Mouse (Mus musculus): ENCODE data around the gene Uso1. TPM values are rescaled to one million over a fixed set of nuclear protein-coding genes. Genes with fewer than 3 reads are reported as not detected.

Gene Uso1
- polyA plus RNA-seq, 1 experiment = 10.1 TPM

DNA sequence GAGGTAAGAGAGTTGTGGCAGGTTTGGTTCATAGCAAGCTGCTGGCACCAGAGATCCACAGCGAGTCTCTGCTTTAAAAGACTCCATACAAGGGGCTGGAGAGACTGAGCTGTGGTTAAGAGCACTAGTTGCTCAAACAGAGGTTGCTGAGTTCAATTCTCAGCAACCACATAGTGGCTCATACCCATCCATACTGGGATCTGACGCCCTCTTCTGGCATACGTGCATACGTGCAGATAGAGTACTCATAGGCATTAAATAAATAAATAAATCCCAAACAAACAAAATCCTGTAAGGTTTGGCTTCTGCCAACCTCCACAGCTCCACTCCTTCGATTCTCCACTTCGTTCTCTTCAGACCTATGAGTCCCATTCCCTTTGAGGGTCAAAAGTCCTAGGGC lies 114.3 kb downstream of the Uso1 start:
- TF ChIP-seq POLR2A (IDR thresholded peaks at IDR 0.05; ENCODE audit: low read depth, low read length) (no peak), CTCF (IDR thresholded peaks at IDR 0.05; ENCODE audit: extremely low read depth, insufficient read depth, insufficient read length, insufficient replicate concordance) (no peak)
- 88% methylated on average over 6 of the region's 6 CpGs for WGBS
- Histone ChIP-seq H3K4me3 (ENCODE audit: extremely low read depth, insufficient read depth, insufficient read length) (no peak overlapping the region), H3K36me3 (ENCODE audit: control insufficient read depth, insufficient read depth, low read length) (no peaks in the 10 kb centered on the region), H3K27ac (ENCODE audit: insufficient read depth, low read length) (no peak overlapping the region), H3K4me1 (ENCODE audit: control insufficient read depth, insufficient read depth, insufficient read length) (no peaks in the 10 kb centered on the region), H3K27me3 (ENCODE audit: control insufficient read depth, insufficient read depth, low read length) (no peaks in the 10 kb centered on the region; the same call in 1 of the 2 replicates)
- no peak for DNase-seq (ENCODE audit: low read depth in 1 of 2, low spot score in 2 of 2)

Other genes with a start within 250 kb of the Uso1 start
- gene Rchy1, start 174.9 kb upstream of the Uso1 start, polyA plus RNA-seq (2012; rRNA removed) = 15.2 and 17.4 TPM in 2 replicates
- 0.22 and 0.27 TPM in 2 replicates for gene Odaph, start 150.5 kb upstream of the Uso1 start, polyA plus RNA-seq (2012; rRNA removed)
- 0.09 and 0.22 TPM in 2 replicates for gene Cdkl2, start 94.1 kb upstream of the Uso1 start, polyA plus RNA-seq (2012; rRNA removed)
- 9.1 and 10.1 TPM in 2 replicates for gene G3bp2, start 54.2 kb upstream of the Uso1 start, polyA plus RNA-seq (2012; rRNA removed)
- not detected in 2 replicates for gene U90926, start 77.5 kb downstream of the Uso1 start, polyA plus RNA-seq (2012; rRNA removed)
- 0.74 and 2.4 TPM in 2 replicates for gene Ppef2, start 118.3 kb downstream of the Uso1 start, polyA plus RNA-seq (2012; rRNA removed)
- gene Naaa, start 140.2 kb downstream of the Uso1 start, polyA plus RNA-seq (2012; rRNA removed) = 65.5 and 74.4 TPM in 2 replicates
- 10.2 and 13.9 TPM in 2 replicates for gene Sdad1, start 172.5 kb downstream of the Uso1 start, polyA plus RNA-seq (2012; rRNA removed)
- 31.2 and 47.5 TPM in 2 replicates for gene Cxcl9, start 190.1 kb downstream of the Uso1 start, polyA plus RNA-seq (2012; rRNA removed)
- 0.65 and 2.4 TPM in 2 replicates for gene Art3, start 193.9 kb downstream of the Uso1 start, polyA plus RNA-seq (2012; rRNA removed)
- gene Cxcl10, start 211.0 kb downstream of the Uso1 start, polyA plus RNA-seq (2012; rRNA removed) = 33.9 and 55.2 TPM in 2 replicates